Mouse (Mus musculus): ENCODE measurements around the gene Ddx17. TPM values are rescaled to one million over a fixed set of nuclear protein-coding genes. Genes with fewer than 3 reads are reported as not detected.

Gene Ddx17
- 46.9 and 50.1 TPM in 2 replicates for polyA plus RNA-seq (2016; fragmentation: Nextera tagmentation; extraction: Ambion mirVana)

- Histone ChIP-seq H3K27me3 (ENCODE audit: insufficient read depth, poor library complexity, severe bottlenecking) (peaks cover 6% of the 10 kb centered on the region; the same call in 1 of the 2 replicates), H3K9me3 (no peaks in the 10 kb centered on the region), H3K27ac (peak within 1 kb of the TSS; percentile 100), H3K36me3 (peaks cover 32% of the 10 kb centered on the region), H3K4me3 (peak within 1 kb of the TSS; percentile 76), H3K4me1 (replicated peaks) (peaks cover 24% of the 10 kb centered on the region)
- WGBS = 2% methylated on average over 84 of the region's 84 CpGs
- peak; percentile 99 for DNase-seq (ENCODE audit: low spot score)
Measured at GRCm38 (mm10) chr15:79546410-79547288, at the start of gene Ddx17. Gene Ddx17, minus strand, starts transcription at chr15:79546741.

- H3K27me3 ChIP-seq (ENCODE audit: insufficient read depth, poor library complexity, severe bottlenecking) = no peaks in the 10 kb centered on the region
- no peak for DNase-seq (ENCODE audit: low spot score)
- WGBS = 47% methylated on average over 1 of the region's 1 CpGs
- H3K4me3 ChIP-seq = no peak overlapping the region
- H3K9me3 ChIP-seq = no peaks in the 10 kb centered on the region
- no peaks in the 10 kb centered on the region for H3K4me1 ChIP-seq (replicated peaks)
- no peaks in the 10 kb centered on the region for H3K36me3 ChIP-seq
- H3K27ac ChIP-seq = no peak overlapping the region
Measured at GRCm38 (mm10) chr15:79581581-79581980, 35.0 kb upstream of the Ddx17 start.

- WGBS = 79% methylated on average over 6 of the region's 6 CpGs
Measured at GRCm38 (mm10) chr15:79577671-79578426, 31.3 kb upstream of the Ddx17 start.

GRCm38 (mm10) chr15:79576947-79577346 lies 30.4 kb upstream of the Ddx17 start:
- 92% methylated on average over 2 of the region's 2 CpGs for WGBS

More at GRCm38 (mm10) chr15:79577671-79578426, 31.3 kb upstream of the Ddx17 start:
- no peaks in the 10 kb centered on the region for H3K36me3 ChIP-seq
- H3K27me3 ChIP-seq (ENCODE audit: insufficient read depth, poor library complexity, severe bottlenecking) = no peaks in the 10 kb centered on the region
- H3K4me3 ChIP-seq = no peak overlapping the region
- H3K4me1 ChIP-seq (replicated peaks) = no peaks in the 10 kb centered on the region
- H3K27ac ChIP-seq = no peak overlapping the region
- DNase-seq (ENCODE audit: low spot score) = no peak
- no peaks in the 10 kb centered on the region for H3K9me3 ChIP-seq

GRCm38 (mm10) chr15:79575543-79576222 lies 29.1 kb upstream of the Ddx17 start:
- no peak for DNase-seq (ENCODE audit: low spot score)
- no peaks in the 10 kb centered on the region for H3K36me3 ChIP-seq
- no peaks in the 10 kb centered on the region for H3K4me1 ChIP-seq (replicated peaks)
- no peaks in the 10 kb centered on the region for H3K9me3 ChIP-seq
- 60% methylated on average over 1 of the region's 1 CpGs for WGBS
- H3K27me3 ChIP-seq (ENCODE audit: insufficient read depth, poor library complexity, severe bottlenecking) = no peaks in the 10 kb centered on the region
- no peak overlapping the region for H3K4me3 ChIP-seq
- no peak overlapping the region for H3K27ac ChIP-seq

More at GRCm38 (mm10) chr15:79576947-79577346, 30.4 kb upstream of the Ddx17 start:
- Histone ChIP-seq H3K27ac (no peak overlapping the region), H3K36me3 (no peaks in the 10 kb centered on the region), H3K27me3 (ENCODE audit: insufficient read depth, poor library complexity, severe bottlenecking) (no peaks in the 10 kb centered on the region), H3K9me3 (no peaks in the 10 kb centered on the region), H3K4me3 (no peak overlapping the region), H3K4me1 (replicated peaks) (no peaks in the 10 kb centered on the region)
- no peak for DNase-seq (ENCODE audit: low spot score)

GRCm38 (mm10) chr15:79562417-79562816 lies 15.9 kb upstream of the Ddx17 start:
- no peak overlapping the region for H3K27ac ChIP-seq
- no peaks in the 10 kb centered on the region for H3K27me3 ChIP-seq (ENCODE audit: insufficient read depth, poor library complexity, severe bottlenecking)
- 92% methylated on average over 9 of the region's 9 CpGs for WGBS
- no peaks in the 10 kb centered on the region for H3K4me1 ChIP-seq (replicated peaks)
- H3K36me3 ChIP-seq = no peaks in the 10 kb centered on the region
- H3K9me3 ChIP-seq = no peaks in the 10 kb centered on the region
- H3K4me3 ChIP-seq = no peak overlapping the region
- DNase-seq (ENCODE audit: low spot score) = no peak

GRCm38 (mm10) chr15:79559649-79560048 lies 13.1 kb upstream of the Ddx17 start:
- 79% methylated on average over 3 of the region's 3 CpGs for WGBS
- no peak overlapping the region for H3K27ac ChIP-seq
- DNase-seq (ENCODE audit: low spot score) = no peak
- H3K9me3 ChIP-seq = no peaks in the 10 kb centered on the region
- H3K4me1 ChIP-seq (replicated peaks) = no peaks in the 10 kb centered on the region
- H3K4me3 ChIP-seq = no peak overlapping the region
- H3K27me3 ChIP-seq (ENCODE audit: insufficient read depth, poor library complexity, severe bottlenecking) = no peaks in the 10 kb centered on the region
- no peaks in the 10 kb centered on the region for H3K36me3 ChIP-seq

- no peaks in the 10 kb centered on the region for H3K36me3 ChIP-seq
- H3K4me3 ChIP-seq = no peak overlapping the region
- H3K9me3 ChIP-seq = no peaks in the 10 kb centered on the region
- no peaks in the 10 kb centered on the region for H3K4me1 ChIP-seq (replicated peaks)
- no peak overlapping the region for H3K27ac ChIP-seq
- H3K27me3 ChIP-seq (ENCODE audit: insufficient read depth, poor library complexity, severe bottlenecking) = peaks cover 6% of the 10 kb centered on the region; the same call in 1 of the 2 replicates
- 81% methylated on average over 5 of the region's 5 CpGs for WGBS
- DNase-seq (ENCODE audit: low spot score) = no peak
Measured at GRCm38 (mm10) chr15:79552566-79552965, 6.0 kb upstream of the Ddx17 start.

GRCm38 (mm10) chr15:79548226-79548625 lies 1.7 kb upstream of the Ddx17 start:
- Histone ChIP-seq H3K4me1 (replicated peaks) (peaks cover 24% of the 10 kb centered on the region), H3K4me3 (no peak overlapping the region), H3K36me3 (peaks cover 16% of the 10 kb centered on the region), H3K27me3 (ENCODE audit: insufficient read depth, poor library complexity, severe bottlenecking) (peaks cover 6% of the 10 kb centered on the region; the same call in 1 of the 2 replicates), H3K9me3 (no peaks in the 10 kb centered on the region), H3K27ac (no peak overlapping the region)
- no peak for DNase-seq (ENCODE audit: low spot score)
- WGBS = 96% methylated on average over 2 of the region's 2 CpGs

- no peak for DNase-seq (ENCODE audit: low spot score)
- Histone ChIP-seq H3K36me3 (peaks cover 25% of the 10 kb centered on the region), H3K9me3 (no peaks in the 10 kb centered on the region), H3K27ac (peak overlapping the region; percentile 100), H3K4me3 (peak overlapping the region; percentile 76), H3K27me3 (ENCODE audit: insufficient read depth, poor library complexity, severe bottlenecking) (peaks cover 6% of the 10 kb centered on the region; the same call in 1 of the 2 replicates), H3K4me1 (replicated peaks) (peaks cover 24% of the 10 kb centered on the region)
- 78% methylated on average over 17 of the region's 17 CpGs for WGBS
Measured at GRCm38 (mm10) chr15:79547289-79547820, 814 bp upstream of the Ddx17 start.

- H3K27ac ChIP-seq = peak overlapping the region; percentile 100
- H3K9me3 ChIP-seq = no peaks in the 10 kb centered on the region
- peak overlapping the region; percentile 76 for H3K4me3 ChIP-seq
- peaks cover 24% of the 10 kb centered on the region for H3K4me1 ChIP-seq (replicated peaks)
- H3K27me3 ChIP-seq (ENCODE audit: insufficient read depth, poor library complexity, severe bottlenecking) = peaks cover 6% of the 10 kb centered on the region; the same call in 1 of the 2 replicates
- under 1% methylated on average over 52 of the region's 52 CpGs for WGBS
- DNase-seq (ENCODE audit: low spot score) = no peak
- peaks cover 39% of the 10 kb centered on the region for H3K36me3 ChIP-seq
Measured at GRCm38 (mm10) chr15:79545921-79546399, 581 bp downstream of the Ddx17 start.

- H3K9me3 ChIP-seq = no peaks in the 10 kb centered on the region
- peak overlapping the region; percentile 76 for H3K4me3 ChIP-seq
- H3K27ac ChIP-seq = peak overlapping the region; percentile 100
- 7% methylated on average over 3 of the region's 3 CpGs for WGBS
- H3K4me1 ChIP-seq (replicated peaks) = peaks cover 24% of the 10 kb centered on the region
- H3K36me3 ChIP-seq = peaks cover 43% of the 10 kb centered on the region
- H3K27me3 ChIP-seq (ENCODE audit: insufficient read depth, poor library complexity, severe bottlenecking) = peaks cover 6% of the 10 kb centered on the region; the same call in 1 of the 2 replicates
- DNase-seq (ENCODE audit: low spot score) = no peak
Measured at GRCm38 (mm10) chr15:79545496-79545895, 1.0 kb downstream of the Ddx17 start.

Measured in hindbrain, embryonic 10.5 days (tissue).